Mouse (Mus musculus) testis, adult 2 months (tissue): ENCODE data around the gene Noxa1.

ENCODE experiments used
- CTCF ChIP-seq: fragments of 200-500 bp; IDR thresholded peaks from 2 replicates; pipeline ENCODE4 v1.5.1; 2012; ENCODE audit warnings: low read depth, mild to moderate bottlenecking, inconsistent platforms, low read length, moderate library complexity; ENCODE audit not compliant: control insufficient read depth, insufficient read depth, insufficient replicate concordance
- POLR2A ChIP-seq: fragments of 200-500 bp; IDR thresholded peaks from 2 replicates; pipeline ENCODE4 v1.6.1; 2012; ENCODE audit warnings: low read depth, mild to moderate bottlenecking, inconsistent platforms, low read length, moderate library complexity; ENCODE audit not compliant: control insufficient read depth

DNA sequence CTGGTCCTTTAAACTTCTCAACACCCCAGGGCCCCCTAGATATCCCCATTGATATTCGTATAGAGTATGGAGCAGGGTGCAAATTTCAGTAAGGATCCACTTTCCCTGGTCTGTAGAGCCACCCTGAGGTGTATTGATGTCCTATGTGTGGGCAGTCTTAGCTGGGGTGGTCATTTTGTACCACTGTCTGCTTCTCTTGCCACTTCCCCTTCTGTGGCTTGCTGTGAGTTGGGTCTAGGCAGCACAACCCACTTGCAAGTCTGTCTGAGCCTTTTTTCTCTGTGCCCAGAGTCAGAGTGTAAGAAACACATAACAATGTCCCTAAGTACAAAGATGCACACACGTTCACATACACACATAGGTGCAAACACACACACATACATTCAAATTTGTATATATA, 19.4 kb upstream of the Noxa1 start:
- TF ChIP-seq CTCF (no peak), POLR2A (no peak)
